Comparison of ENCODE assay signal across 21 mouse cellular contexts in the genomic region with DNA sequence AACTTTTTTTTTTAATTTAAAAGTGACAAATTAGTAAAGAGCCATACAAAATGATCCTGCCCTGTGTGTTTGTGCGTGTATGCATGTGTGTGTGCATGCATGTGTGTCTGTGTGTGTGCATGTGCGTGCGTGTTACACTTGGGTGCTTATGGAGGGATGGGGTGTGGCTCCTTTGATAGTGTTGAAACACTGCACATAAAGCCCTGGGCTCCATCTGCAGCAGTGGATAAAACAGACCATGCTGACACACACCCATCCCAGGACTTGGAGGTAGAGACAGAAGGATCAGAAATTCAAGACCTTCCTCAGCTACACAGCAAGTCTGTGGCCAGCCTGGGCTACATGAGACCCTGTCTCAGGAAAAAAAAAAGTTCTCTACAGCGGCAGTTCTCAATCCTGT.
DNase-seq lines count a peak whose midpoint lies in the region; ATAC-seq and TF ChIP-seq lines count a peak whose summit lies in the region.
"Had no signal": no experiment of that assay in that cellular context is flagged by ENCODE, and none has a peak within 500 bp of the region (broad histone marks: within the 10 kb centered on the region; RNA-seq: fewer than 3 reads in every experiment).

No protein-coding gene starts in this region.

- H3K27me3 ChIP-seq in liver, embryonic 11.5 days (replicated peaks; ENCODE audit: control insufficient read depth, insufficient read depth, low read length) = no peaks in the 10 kb centered on the region
- no peaks in the 10 kb centered on the region for H3K27me3 ChIP-seq in liver, postnatal 0 days (ENCODE audit: insufficient read depth, low read length)
- H3K27me3 ChIP-seq in liver, embryonic 12.5 days (replicated peaks) = no peaks in the 10 kb centered on the region
- H3K27me3 ChIP-seq in liver, embryonic 13.5 days = no peaks in the 10 kb centered on the region
- no peaks in the 10 kb centered on the region for H3K27me3 ChIP-seq in liver, embryonic 14.5 days (ENCODE audit: control insufficient read depth, insufficient read depth, low read length)
- no peaks in the 10 kb centered on the region for H3K27me3 ChIP-seq in kidney, embryonic 16.5 days (ENCODE audit: insufficient read depth, low read length)
- H3K27me3 ChIP-seq: Patski had no signal

- no peak overlapping the region for H3K4me2 ChIP-seq in liver, embryonic 11.5 days
- H3K4me2 ChIP-seq in liver, postnatal 0 days (ENCODE audit: low read depth, low read length) = no peak overlapping the region
- H3K4me2 ChIP-seq in liver, embryonic 12.5 days = no peak overlapping the region
- H3K4me2 ChIP-seq in liver, embryonic 13.5 days = no peak overlapping the region
- no peak overlapping the region for H3K4me2 ChIP-seq in liver, embryonic 14.5 days (ENCODE audit: low read depth)
- H3K4me2 ChIP-seq in kidney, embryonic 16.5 days (replicated peaks; ENCODE audit: low read depth, low read length) = no peak overlapping the region

- no peaks in the 10 kb centered on the region for H3K36me3 ChIP-seq in liver, embryonic 11.5 days (ENCODE audit: control insufficient read depth, insufficient read depth, low read length)
- H3K36me3 ChIP-seq in liver, postnatal 0 days (replicated peaks; ENCODE audit: insufficient read depth, low read length) = no peaks in the 10 kb centered on the region
- H3K36me3 ChIP-seq in liver, embryonic 12.5 days = no peaks in the 10 kb centered on the region
- H3K36me3 ChIP-seq in liver, embryonic 13.5 days = no peaks in the 10 kb centered on the region
- H3K36me3 ChIP-seq in liver, embryonic 14.5 days (replicated peaks; ENCODE audit: control insufficient read depth, insufficient read depth, low read depth) = no peaks in the 10 kb centered on the region
- H3K36me3 ChIP-seq in kidney, embryonic 16.5 days (ENCODE audit: insufficient read depth, low read length) = no peaks in the 10 kb centered on the region
- H3K36me3 ChIP-seq: G1E had no signal

- no peaks in the 10 kb centered on the region for H3K9me3 ChIP-seq in liver, embryonic 11.5 days (ENCODE audit: control insufficient read depth, low read length)
- H3K9me3 ChIP-seq in liver, postnatal 0 days (ENCODE audit: low read length) = no peaks in the 10 kb centered on the region
- H3K9me3 ChIP-seq in liver, embryonic 12.5 days (replicated peaks) = no peaks in the 10 kb centered on the region
- H3K9me3 ChIP-seq in liver, embryonic 13.5 days (replicated peaks) = no peaks in the 10 kb centered on the region
- H3K9me3 ChIP-seq in liver, embryonic 14.5 days (ENCODE audit: control insufficient read depth, low read length) = no peaks in the 10 kb centered on the region
- H3K9me3 ChIP-seq in kidney, embryonic 16.5 days (ENCODE audit: low read length) = no peaks in the 10 kb centered on the region

- H3K27ac ChIP-seq in liver, embryonic 11.5 days (ENCODE audit: low read depth, low read length) = no peak overlapping the region; the same call in 1 of the 2 replicates
- H3K27ac ChIP-seq in liver, postnatal 0 days (ENCODE audit: low read depth) = no peak overlapping the region
- H3K27ac ChIP-seq in liver, embryonic 12.5 days = no peak overlapping the region
- no peak overlapping the region for H3K27ac ChIP-seq in liver, embryonic 13.5 days
- no peak overlapping the region for H3K27ac ChIP-seq in liver, embryonic 14.5 days
- H3K27ac ChIP-seq in kidney, embryonic 16.5 days (ENCODE audit: low read length) = no peak overlapping the region

- no peak for TF ChIP-seq CTCF in liver, postnatal 0 days (IDR thresholded peaks at IDR 0.05; ENCODE audit: low read depth)
- no peak for TF ChIP-seq CTCF in liver, embryonic 14.5 days (IDR thresholded peaks at IDR 0.05; ENCODE audit: low read depth)

- ATAC-seq in liver, embryonic 11.5 days (replicated peaks; ENCODE audit: low FRiP score) = peak; percentile 64
- ATAC-seq in liver, postnatal 0 days = no peak
- peak; percentile 66 for ATAC-seq in liver, embryonic 12.5 days
- ATAC-seq in liver, embryonic 13.5 days (ENCODE audit: low read depth) = peak; percentile 75
- peak; percentile 60; the same call in 1 of the 2 replicates for ATAC-seq in liver, embryonic 14.5 days (ENCODE audit: insufficient read depth)
- no peak for ATAC-seq in kidney, embryonic 16.5 days (ENCODE audit: low FRiP score, low TSS enrichment)
- ATAC-seq: activated CD4-positive, CD25-positive, alpha-beta regulatory T cell, adult 4 months; CD4-positive, CD25-positive, alpha-beta regulatory T cell, adult 4 months; Patski had no signal

- DNase-seq in liver, embryonic 11.5 days (ENCODE audit: low spot score) = no peak
- DNase-seq in liver, postnatal 0 days = no peak
- DNase-seq in liver = no peak
- DNase-seq in liver, embryonic 13.5 days = no peak
- DNase-seq in liver, embryonic 14.5 days (ENCODE audit: low read depth in 3 of 3, low spot score in 3 of 3) = peak in 1 of 3 experiments; percentile 20
- no peak for DNase-seq in adrenal gland, adult 2 months
- DNase-seq: adrenal gland, adult 8-10 months; adrenal gland, postnatal 10 days; adrenal gland, postnatal 14 days; adrenal gland, postnatal 25 days; adrenal gland, postnatal 36 days; B cell, adult 2 months; cerebellum, adult 11 months; cerebellum, adult 11-12 months; cerebellum, adult 18-20 months had no signal

- TF ChIP-seq EP300 in liver, postnatal 0 days (IDR thresholded peaks at IDR 0.05; ENCODE audit: low read depth) = no peak
- TF ChIP-seq EP300 in liver, embryonic 14.5 days (IDR thresholded peaks at IDR 0.05; ENCODE audit: low read depth) = no peak

- no peak overlapping the region for H3K9ac ChIP-seq in liver, embryonic 11.5 days (ENCODE audit: low read depth, low read length)
- no peak overlapping the region for H3K9ac ChIP-seq in liver, postnatal 0 days (replicated peaks)
- no peak overlapping the region for H3K9ac ChIP-seq in liver, embryonic 12.5 days
- H3K9ac ChIP-seq in liver, embryonic 13.5 days = no peak overlapping the region
- no peak overlapping the region for H3K9ac ChIP-seq in liver, embryonic 14.5 days (replicated peaks)
- H3K9ac ChIP-seq in kidney, embryonic 16.5 days (replicated peaks; ENCODE audit: low read length) = no peak overlapping the region

- WGBS in liver, embryonic 11.5 days = 70% methylated on average over 4 of the region's 4 CpGs
- WGBS in liver, postnatal 0 days (ENCODE audit: insufficient replicate concordance) = 71% methylated on average over 4 of the region's 4 CpGs
- WGBS in liver, embryonic 12.5 days (ENCODE audit: insufficient replicate concordance) = 62% methylated on average over 4 of the region's 4 CpGs
- WGBS in liver, embryonic 13.5 days (ENCODE audit: insufficient replicate concordance) = 50% methylated on average over 4 of the region's 4 CpGs
- WGBS in liver, embryonic 14.5 days (ENCODE audit: insufficient replicate concordance) = 54% methylated on average over 4 of the region's 4 CpGs
- WGBS in kidney, embryonic 16.5 days = 87% methylated on average over 4 of the region's 4 CpGs

- H3K4me1 ChIP-seq in liver, embryonic 11.5 days (replicated peaks; ENCODE audit: control insufficient read depth, insufficient read depth, low read length) = peaks cover 4% of the 10 kb centered on the region
- no peaks in the 10 kb centered on the region for H3K4me1 ChIP-seq in liver, postnatal 0 days (ENCODE audit: insufficient read depth)
- peaks cover 15% of the 10 kb centered on the region; the same call in 1 of the 2 replicates for H3K4me1 ChIP-seq in liver, embryonic 12.5 days
- H3K4me1 ChIP-seq in liver, embryonic 13.5 days (replicated peaks) = peaks cover 12% of the 10 kb centered on the region
- H3K4me1 ChIP-seq in liver, embryonic 14.5 days (replicated peaks; ENCODE audit: control insufficient read depth in 2 of 2, insufficient read depth in 2 of 2, low read length in 1 of 2) = no peaks in the 10 kb centered on the region; a peak in 2 of 4 replicates
- no peaks in the 10 kb centered on the region for H3K4me1 ChIP-seq in kidney, embryonic 16.5 days (ENCODE audit: insufficient read depth, low read length)

- H3K4me3 ChIP-seq in liver, embryonic 11.5 days (ENCODE audit: low read depth, low read length) = no peak overlapping the region
- no peak overlapping the region for H3K4me3 ChIP-seq in liver, postnatal 0 days (ENCODE audit: low read depth, low read length)
- no peak overlapping the region for H3K4me3 ChIP-seq in liver, embryonic 12.5 days
- H3K4me3 ChIP-seq in liver, embryonic 13.5 days (replicated peaks) = no peak overlapping the region
- H3K4me3 ChIP-seq in liver, embryonic 14.5 days (ENCODE audit: insufficient read depth in 1 of 2, low read depth in 2 of 2, low read length in 2 of 2) = no peak overlapping the region
- H3K4me3 ChIP-seq in kidney, embryonic 16.5 days (ENCODE audit: low read length) = no peak overlapping the region

Comparison
In these comparisons a context has a peak if more than half of its experiments do, and no peak if none do; other contexts are left out.
1. ATAC-seq: peak in liver, embryonic 11.5 days (single experiment), liver, embryonic 12.5 days (single experiment), liver, embryonic 13.5 days (single experiment) and liver, embryonic 14.5 days (single experiment); none in liver, postnatal 0 days (single experiment) and kidney, embryonic 16.5 days (single experiment).